Mouse (Mus musculus) megakaryocyte, embryonic 14.5 days (primary cell): ENCODE measurements around the gene Samd1.

ENCODE experiments used
- FLI1 ChIP-seq: IDR thresholded peaks from 2 replicates; pipeline ENCODE4 v1.6.1; 2012; ENCODE audit warnings: low read length, inconsistent platforms, mixed read lengths
- GATA1 ChIP-seq: IDR thresholded peaks from 3 replicates; pipeline ENCODE4 v1.6.1; 2012; ENCODE audit warnings: mixed read lengths, low read length, inconsistent platforms, borderline replicate concordance

DNA sequence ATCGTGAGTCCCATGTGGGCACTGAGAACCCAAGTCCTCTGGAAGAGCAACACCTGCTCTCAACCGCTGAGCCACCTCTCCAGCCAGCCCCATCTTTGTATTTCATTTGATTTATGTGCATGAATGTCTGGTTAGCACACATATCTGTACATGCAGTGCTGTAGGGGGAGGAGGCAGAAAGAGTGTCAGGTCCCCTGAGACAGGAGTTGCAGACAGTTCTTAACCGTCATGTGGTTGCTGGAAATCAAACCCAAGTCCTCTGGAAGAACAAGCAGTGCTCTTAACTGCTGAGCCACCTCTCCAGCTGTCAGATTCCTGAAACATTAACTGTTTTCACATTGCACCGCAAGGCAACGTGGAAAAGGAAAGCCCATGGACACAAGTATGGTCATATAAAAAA lies 50.7 kb downstream of the Samd1 start:
- TF ChIP-seq GATA1 = no peak
- no peak for TF ChIP-seq FLI1
